Mouse (Mus musculus): Measurements from ENCODE around the gene Naaladl2.

- TF ChIP-seq POLR2A (IDR thresholded peaks at IDR 0.05; ENCODE audit: low read depth, low read length) (no peak), CTCF (conservative IDR thresholded peaks at IDR 0.05; ENCODE audit: insufficient read depth, insufficient read length, low read depth, low read length) (no peak)
Measured at GRCm38 (mm10) chr3:24665408-24665807, 478.7 kb downstream of the Naaladl2 start.

Data from kidney, adult 2 months (tissue).